Mouse (Mus musculus): ENCODE measurements around the gene Olfr571.

DNA sequence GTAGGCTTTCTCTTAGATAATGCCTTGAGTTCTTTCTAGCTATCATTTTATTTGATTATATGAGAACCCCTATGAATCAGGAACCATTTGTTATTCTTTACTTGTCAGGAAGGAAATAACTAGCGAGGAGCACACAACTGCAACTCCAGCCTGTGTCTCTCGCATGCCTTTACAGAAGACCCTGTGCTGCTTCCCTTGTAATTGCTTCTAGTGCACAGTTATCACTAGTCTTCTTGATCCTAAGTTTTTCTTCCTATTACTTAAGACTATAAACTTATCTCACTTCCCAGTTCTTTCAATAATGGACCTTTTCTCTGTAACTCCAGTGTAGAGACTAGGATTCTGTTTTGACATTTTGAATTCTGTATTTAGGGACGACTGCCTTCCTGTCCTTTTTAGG is 40.8 kb upstream of the Olfr571 start:
- TF ChIP-seq CTCF (IDR thresholded peaks at IDR 0.05) (no peak), POLR2A (IDR thresholded peaks at IDR 0.05; ENCODE audit: insufficient read depth, low read depth, low read length) (no peak)

Measured in heart, adult 2 months (tissue).